Mouse (Mus musculus) G1E (cell line): ENCODE data around the gene Mxra7.

ENCODE experiments used
- CTCF ChIP-seq: IDR thresholded peaks from 2 replicates; pipeline ENCODE4 v1.5.1; 2012; ENCODE audit warnings: low read depth, low read length, inconsistent platforms, mixed read lengths
- GATA2 ChIP-seq: IDR thresholded peaks from 2 replicates; pipeline ENCODE4 v1.6.1; 2012; ENCODE audit warnings: low read depth, low read length, inconsistent platforms, borderline replicate concordance

DNA sequence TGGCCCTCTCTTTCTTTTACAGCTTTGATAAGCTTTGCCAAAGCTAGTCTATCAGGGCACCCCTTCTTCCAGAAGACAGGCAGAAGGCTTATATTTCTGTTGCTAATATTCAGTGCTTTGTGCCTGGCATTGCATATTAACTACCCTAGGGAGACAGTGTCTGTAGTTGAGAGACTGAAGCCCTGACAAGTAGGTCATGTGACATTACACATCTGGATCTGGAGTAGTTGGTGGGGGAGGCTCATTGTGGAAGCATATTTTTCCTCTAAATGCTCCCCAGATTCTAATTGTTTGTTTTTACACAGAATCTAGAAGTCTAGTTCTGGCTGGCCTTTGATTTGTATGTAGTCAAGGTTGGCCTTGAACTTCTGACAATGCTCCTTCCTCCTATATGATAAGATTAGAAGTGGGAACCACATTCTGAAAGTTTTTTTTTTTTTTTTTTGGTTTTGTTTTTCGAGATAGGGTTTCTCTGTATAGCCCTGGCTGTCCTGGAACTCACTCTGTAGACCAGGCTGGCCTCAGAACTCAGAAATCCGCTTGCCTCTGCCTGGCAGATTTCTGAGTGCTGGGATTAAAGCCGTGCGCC lies 18.8 kb upstream of the Mxra7 start:
- TF ChIP-seq CTCF (no peak), GATA2 (no peak)
